Mouse (Mus musculus) ES-E14 (cell line): ENCODE results near the gene Plppr5. TPM values are rescaled to one million over a fixed set of nuclear protein-coding genes. Genes with fewer than 3 reads are reported as not detected.
A peak's percentile ranks its signal among the peaks of the same experiment; 100 is the strongest.

Experiments
- DNase-seq: peaks from one replicate; pipeline ENCODE4 v3.0.0-alpha.2; 2013; ENCODE audit warnings: low read depth, low spot score
- H3K27ac ChIP-seq: 2 replicates; pipeline ENCODE4 v1.5.1; 2012; ENCODE audit warnings: low read depth, mild to moderate bottlenecking, low read length, moderate library complexity, mixed read lengths; ENCODE audit not compliant: poor library complexity, insufficient read depth, severe bottlenecking
- H3K36me3 ChIP-seq: 2 replicates; pipeline ENCODE4 v1.6.1; 2012; ENCODE audit warnings: mild to moderate bottlenecking, low read length, moderate library complexity, mixed read lengths; ENCODE audit not compliant: control insufficient read depth, poor library complexity, insufficient read depth, severe bottlenecking
- H3K4me1 ChIP-seq, 2 experiments: fragments of 150-350 bp in 1 of 2; sonication (generic) in 1 of 2; 2 replicates each; pipeline ENCODE4 v1.6.1; 2012; ENCODE audit warnings: low read length in 2 of 2, mild to moderate bottlenecking in 1 of 2, mixed read lengths in 1 of 2; ENCODE audit not compliant: control insufficient read depth in 2 of 2, insufficient read depth in 2 of 2, poor library complexity in 1 of 2
- H3K4me3 ChIP-seq, 2 experiments: fragments of 150-350 bp in 1 of 2; sonication (generic) in 1 of 2; 2 replicates each; pipeline ENCODE4 v1.5.1; 2012; ENCODE audit warnings: low read length in 2 of 2, low read depth in 1 of 2, mild to moderate bottlenecking in 1 of 2, mixed read lengths in 1 of 2; ENCODE audit not compliant: insufficient read depth in 1 of 2, poor library complexity in 1 of 2, severe bottlenecking in 1 of 2
- H3K9ac ChIP-seq: 2 replicates; pipeline ENCODE4 v1.6.1; 2012; ENCODE audit warnings: low read depth, mild to moderate bottlenecking, low read length, mixed read lengths; ENCODE audit not compliant: poor library complexity, insufficient read depth, severe bottlenecking
- H3K9me3 ChIP-seq: fragments of 150-350 bp; sonication (generic); 2 replicates; pipeline ENCODE4 v1.6.1; 2012; ENCODE audit warnings: low read depth, mild to moderate bottlenecking, low read length; ENCODE audit not compliant: control insufficient read depth, insufficient read depth
- CHD2 ChIP-seq: IDR thresholded peaks from 2 replicates; pipeline ENCODE4 v1.6.1; 2014; ENCODE audit warnings: mild to moderate bottlenecking, low read depth, low read length, inconsistent platforms
- HCFC1 ChIP-seq: IDR thresholded peaks from 2 replicates; pipeline ENCODE4 v1.6.1; 2012; ENCODE audit warnings: low read length, inconsistent platforms, borderline replicate concordance; ENCODE audit not compliant: insufficient read depth
- MAFK ChIP-seq: IDR thresholded peaks from 2 replicates; pipeline ENCODE4 v1.6.1; 2014; ENCODE audit warnings: mild to moderate bottlenecking, low read depth, low read length, inconsistent platforms; ENCODE audit not compliant: insufficient read depth
- ZC3H11A ChIP-seq: IDR thresholded peaks from 2 replicates; pipeline ENCODE4 v1.6.1; 2012; ENCODE audit warnings: low read depth, mild to moderate bottlenecking, inconsistent platforms, low read length, borderline replicate concordance
- ZNF384 ChIP-seq: IDR thresholded peaks from 2 replicates; pipeline ENCODE4 v1.6.1; 2012; ENCODE audit warnings: low read depth, low read length, inconsistent platforms
- in situ Hi-C, 2 experiments: fragments of 600-800 bp; cut with MboI; formaldehyde crosslinking; loops; one replicate each; pipeline ENCODE4 v1.15.1; 2025; ENCODE audit warnings: low sequenced_read_pairs in 2 of 2, inconsistent platforms in 1 of 2; ENCODE audit not compliant: unreplicated experiment in 2 of 2
- total RNA-seq: library from RNA; depleted of rRNA; stranded (reverse); fragments of 300-350 nt; gene quantifications from 2 replicates; pipeline ENCODE4 v1.2.3, GENCODE M21; 2012; rRNA removed

Gene Plppr5
- not detected in 2 replicates for total RNA-seq

DNA sequence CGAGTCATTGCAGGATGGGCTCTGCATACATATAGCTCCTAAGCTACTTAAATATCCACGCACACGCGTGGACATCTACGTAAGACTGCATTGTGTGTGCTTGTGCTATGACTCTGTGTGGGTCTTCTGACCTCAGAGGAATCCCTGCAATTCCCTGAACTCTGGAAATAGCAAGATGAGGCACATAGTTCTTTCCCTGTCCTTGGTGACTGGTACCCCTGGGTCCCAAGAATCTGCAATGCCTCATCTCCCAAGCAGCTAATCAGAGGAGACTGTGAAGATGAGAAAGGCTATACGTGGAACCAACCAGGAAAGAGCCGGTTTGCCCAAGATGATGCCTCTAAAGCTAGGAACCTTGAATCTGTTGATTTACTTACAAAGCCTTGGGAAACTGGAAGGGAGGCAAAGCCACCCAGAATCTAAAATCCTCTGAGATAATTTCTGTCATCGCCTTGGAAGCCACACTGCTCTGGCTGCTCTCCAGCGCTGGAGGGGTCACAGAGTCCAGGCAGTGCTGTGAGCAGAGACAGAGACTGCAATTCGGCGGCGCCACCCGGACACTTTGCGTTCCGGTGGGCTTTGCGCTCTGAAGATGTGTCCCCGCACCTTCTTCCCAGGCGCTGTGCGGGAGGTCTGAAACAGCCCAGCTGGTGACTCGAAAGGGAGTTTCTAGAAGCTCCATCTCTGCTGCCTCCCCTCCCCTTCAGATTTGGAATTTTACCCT, at the start of gene Plppr5:
Plppr5 (plus strand) TSS at position 308 of the 724 bp plus-strand sequence.
- H3K9ac ChIP-seq: peak within 1 kb of the TSS; percentile 35; the same call in 1 of the 2 replicates
- no peak for TF ChIP-seq HCFC1
- no peak for TF ChIP-seq ZC3H11A
- TF ChIP-seq CHD2: no peak
- no peak for TF ChIP-seq ZNF384
- TF ChIP-seq MAFK: no peak
- H3K4me3 ChIP-seq: peak within 1 kb of the TSS; percentile 63 to 66
- H3K4me1 ChIP-seq: no peaks in the 10 kb centered on the region
- in situ Hi-C loops: no loop called here
- no peak within 1 kb of the TSS for H3K27ac ChIP-seq
- peak; percentile 4 for DNase-seq
- H3K9me3 ChIP-seq: no peaks in the 10 kb centered on the region
- no peaks in the 10 kb centered on the region for H3K36me3 ChIP-seq

DNA sequence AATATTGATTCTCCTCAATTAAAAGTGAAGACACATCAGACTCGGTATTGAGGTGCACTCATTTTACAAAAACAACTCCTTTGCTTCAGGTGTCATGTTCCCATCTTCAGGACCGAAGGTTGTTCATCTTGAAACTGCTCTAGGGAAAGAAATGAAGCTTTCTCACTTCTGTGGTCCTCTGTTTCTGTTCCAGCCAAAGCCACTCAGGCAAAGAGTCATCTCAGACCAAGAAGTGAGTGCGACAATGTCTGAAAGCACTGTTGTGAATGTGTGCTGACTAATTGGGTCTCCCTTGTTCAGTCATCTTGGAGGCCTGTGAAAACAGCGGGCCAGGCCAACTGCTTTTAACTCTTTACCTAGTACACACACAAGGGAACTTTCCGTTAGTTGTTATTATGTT, 24.7 kb upstream of the Plppr5 start:
- H3K9ac ChIP-seq: no peak overlapping the region
- in situ Hi-C loops: no loop called here
- H3K4me3 ChIP-seq: no peak overlapping the region
- no peaks in the 10 kb centered on the region for H3K9me3 ChIP-seq
- DNase-seq: no peak
- no peaks in the 10 kb centered on the region for H3K4me1 ChIP-seq
- H3K36me3 ChIP-seq: no peaks in the 10 kb centered on the region
- TF ChIP-seq ZNF384 (no peak), MAFK (no peak), HCFC1 (no peak), ZC3H11A (no peak), CHD2 (no peak)
- H3K27ac ChIP-seq: no peak overlapping the region

DNA sequence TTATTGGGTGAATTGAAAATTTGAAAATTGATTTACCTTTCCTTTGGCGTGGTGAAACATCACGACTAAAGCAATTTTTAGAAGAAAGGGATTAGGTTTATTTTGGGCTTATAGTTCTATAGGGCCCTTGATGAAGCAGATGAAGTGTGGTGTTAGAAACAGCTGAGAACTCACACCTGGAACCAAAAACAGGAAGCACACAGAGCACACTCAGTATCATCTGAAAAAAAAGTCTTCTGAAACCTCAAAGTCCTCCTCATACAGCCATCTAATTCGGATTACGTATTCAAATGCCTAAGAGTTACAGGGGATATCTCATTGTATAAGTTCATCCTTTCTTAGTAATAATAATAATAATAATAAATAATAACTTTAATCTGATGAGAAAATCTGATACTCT, 24.1 kb upstream of the Plppr5 start:
- no peak overlapping the region for H3K9ac ChIP-seq
- no peak for TF ChIP-seq MAFK
- no peak for TF ChIP-seq HCFC1
- TF ChIP-seq CHD2: no peak
- DNase-seq: no peak
- in situ Hi-C loops: no loop called here
- H3K9me3 ChIP-seq: no peaks in the 10 kb centered on the region
- H3K4me3 ChIP-seq: no peak overlapping the region
- H3K27ac ChIP-seq: no peak overlapping the region
- H3K4me1 ChIP-seq: no peaks in the 10 kb centered on the region
- no peaks in the 10 kb centered on the region for H3K36me3 ChIP-seq

DNA sequence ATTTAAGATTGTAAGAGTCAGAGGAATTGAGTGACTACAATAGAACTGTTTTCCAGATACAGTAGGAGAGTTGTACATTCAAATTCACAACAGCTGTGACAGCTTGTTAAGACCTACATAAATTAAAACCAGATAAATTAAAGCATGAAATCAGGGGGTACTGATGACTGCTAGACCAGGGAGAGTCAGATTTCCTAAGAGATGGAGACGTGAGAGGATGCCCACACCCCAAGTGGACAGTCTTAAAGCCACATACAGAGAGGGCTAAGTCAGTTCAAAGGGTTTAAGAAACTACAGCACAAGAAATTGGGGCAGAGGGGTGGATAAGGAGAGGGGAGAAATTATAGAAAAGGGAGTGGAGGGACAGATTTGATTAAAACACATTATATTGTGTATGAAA, 17.7 kb upstream of the Plppr5 start:
- H3K4me3 ChIP-seq: no peak overlapping the region
- no peaks in the 10 kb centered on the region for H3K9me3 ChIP-seq
- in situ Hi-C loops: no loop called here
- no peaks in the 10 kb centered on the region for H3K4me1 ChIP-seq
- TF ChIP-seq HCFC1 (no peak), CHD2 (no peak), ZC3H11A (no peak), MAFK (no peak), ZNF384 (no peak)
- H3K27ac ChIP-seq: no peak overlapping the region
- H3K36me3 ChIP-seq: no peaks in the 10 kb centered on the region
- no peak for DNase-seq
- no peak overlapping the region for H3K9ac ChIP-seq
